Mouse (Mus musculus) kidney, adult 8-10 months (tissue): ENCODE measurements around the gene Podn.

Experiments used
- DNase-seq, 2 experiments: peaks; one replicate each; pipeline ENCODE4 v3.0.0; 2022

Gene Podn

GRCm38 (mm10) chr4:107998641-107999332 is 97.5 kb downstream of the Podn start:
- peak; percentile 85 to 87 for DNase-seq

- no peak for DNase-seq
These were observed 99.7 kb downstream of the Podn start for GRCm38 (mm10) chr4:107996418-107996986.

GRCm38 (mm10) chr4:107995727-107996126 is 100.5 kb downstream of the Podn start:
- no peak for DNase-seq

GRCm38 (mm10) chr4:107995011-107995410 is 101.2 kb downstream of the Podn start:
- no peak for DNase-seq

GRCm38 (mm10) chr4:107991879-107992278 is 104.4 kb downstream of the Podn start:
- no peak for DNase-seq

- DNase-seq = no peak
These were observed 105.4 kb downstream of the Podn start for GRCm38 (mm10) chr4:107990818-107991217.

GRCm38 (mm10) chr4:107988931-107989330 is 107.3 kb downstream of the Podn start:
- DNase-seq = no peak

- no peak for DNase-seq
These were observed 109.7 kb downstream of the Podn start for GRCm38 (mm10) chr4:107986386-107987168.

GRCm38 (mm10) chr4:107985812-107986211 is 110.4 kb downstream of the Podn start:
- DNase-seq = no peak

- DNase-seq = peak; percentile 33 to 62
These were observed 111.8 kb downstream of the Podn start for GRCm38 (mm10) chr4:107984282-107984981.

GRCm38 (mm10) chr4:107983717-107984116 is 112.5 kb downstream of the Podn start:
- DNase-seq = no peak

- DNase-seq = no peak
These were observed 116.1 kb downstream of the Podn start for GRCm38 (mm10) chr4:107980002-107980600.

- DNase-seq = peak; percentile 33 to 48
These were observed 116.7 kb downstream of the Podn start for GRCm38 (mm10) chr4:107979530-107979929.

GRCm38 (mm10) chr4:107977593-107977992 is 118.7 kb downstream of the Podn start:
- no peak for DNase-seq

- DNase-seq = no peak
These were observed 121.2 kb downstream of the Podn start for GRCm38 (mm10) chr4:107975004-107975403.

- no peak for DNase-seq
These were observed 121.7 kb downstream of the Podn start for GRCm38 (mm10) chr4:107974527-107974926.

GRCm38 (mm10) chr4:107971162-107971561 is 125.1 kb downstream of the Podn start:
- DNase-seq = no peak

GRCm38 (mm10) chr4:107969781-107970180 is 126.5 kb downstream of the Podn start:
- no peak for DNase-seq

GRCm38 (mm10) chr4:107967966-107968682 is 128.1 kb downstream of the Podn start, which contains the start of gene Slc1a7:
TSS of gene Slc1a7 (plus strand) at chr4:107968332.
- no peak for DNase-seq

GRCm38 (mm10) chr4:107966416-107967109 is 129.7 kb downstream of the Podn start:
- no peak for DNase-seq
